Mouse (Mus musculus) neutrophil, adult 5-6 weeks (primary cell): ENCODE results near the gene Tbcc. TPM values are rescaled to one million over a fixed set of nuclear protein-coding genes. Genes with fewer than 3 reads are reported as not detected.

Experiments
- ATAC-seq: fragments of 151-379, 151-347 bp; 2 replicates; pipeline ENCODE4 v1.8.0; 2017; ENCODE audit warnings: mild to moderate bottlenecking, moderate TSS enrichment; ENCODE audit not compliant: insufficient number of reproducible peaks, poor library complexity, low FRiP score, severe bottlenecking; ENCODE audit errors: extremely low read depth
- total RNA-seq: library from RNA; stranded (forward); fragments of 200-1000 nt; gene quantifications from 2 replicates; pipeline ENCODE4 v1.2.3, GENCODE M21; 2017

The Tbcc gene
- total RNA-seq, 1 experiment from 2014 or later, result 14.8 TPM

DNA sequence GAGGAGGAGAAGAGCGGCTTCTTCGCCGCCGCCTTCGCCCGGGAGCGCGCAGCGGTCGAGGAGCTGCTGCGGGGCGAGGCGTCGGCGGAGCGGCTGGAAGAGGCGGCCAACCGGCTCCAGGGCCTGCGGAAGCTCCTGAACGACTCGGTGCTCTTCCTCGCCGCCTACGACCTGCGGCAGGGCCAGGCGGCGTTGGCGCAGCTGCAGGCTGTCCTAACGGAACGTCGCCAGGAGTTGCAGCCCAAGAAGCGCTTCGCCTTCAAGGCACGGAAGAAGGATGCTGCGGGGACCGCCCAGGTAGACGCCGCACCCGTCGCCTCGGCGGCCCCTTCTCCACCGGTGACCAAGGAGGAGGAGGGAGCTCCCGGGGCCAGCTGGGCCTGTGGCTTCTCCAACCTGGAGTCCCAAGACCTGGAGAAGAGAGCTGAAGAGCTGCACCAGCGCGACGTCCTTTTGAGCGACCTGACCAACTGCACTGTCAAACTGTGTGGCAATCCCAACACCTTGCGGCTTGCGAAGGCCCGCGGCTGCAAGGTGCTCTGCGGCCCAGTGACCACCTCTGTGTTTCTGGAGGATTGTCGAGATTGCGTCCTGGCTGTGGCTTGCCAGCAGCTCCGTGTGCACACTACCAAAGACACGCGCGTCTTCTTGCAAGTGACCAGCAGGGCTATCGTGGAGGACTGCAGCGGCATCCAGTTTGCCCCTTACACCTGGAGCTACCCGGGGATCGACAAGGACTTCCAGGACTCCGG lies 535 bp downstream of the Tbcc start:
- no peak for ATAC-seq

- no peak for ATAC-seq
Observed at GRCm38 (mm10) chr17:46895426-46895825, 4.9 kb downstream of the Tbcc start.

DNA sequence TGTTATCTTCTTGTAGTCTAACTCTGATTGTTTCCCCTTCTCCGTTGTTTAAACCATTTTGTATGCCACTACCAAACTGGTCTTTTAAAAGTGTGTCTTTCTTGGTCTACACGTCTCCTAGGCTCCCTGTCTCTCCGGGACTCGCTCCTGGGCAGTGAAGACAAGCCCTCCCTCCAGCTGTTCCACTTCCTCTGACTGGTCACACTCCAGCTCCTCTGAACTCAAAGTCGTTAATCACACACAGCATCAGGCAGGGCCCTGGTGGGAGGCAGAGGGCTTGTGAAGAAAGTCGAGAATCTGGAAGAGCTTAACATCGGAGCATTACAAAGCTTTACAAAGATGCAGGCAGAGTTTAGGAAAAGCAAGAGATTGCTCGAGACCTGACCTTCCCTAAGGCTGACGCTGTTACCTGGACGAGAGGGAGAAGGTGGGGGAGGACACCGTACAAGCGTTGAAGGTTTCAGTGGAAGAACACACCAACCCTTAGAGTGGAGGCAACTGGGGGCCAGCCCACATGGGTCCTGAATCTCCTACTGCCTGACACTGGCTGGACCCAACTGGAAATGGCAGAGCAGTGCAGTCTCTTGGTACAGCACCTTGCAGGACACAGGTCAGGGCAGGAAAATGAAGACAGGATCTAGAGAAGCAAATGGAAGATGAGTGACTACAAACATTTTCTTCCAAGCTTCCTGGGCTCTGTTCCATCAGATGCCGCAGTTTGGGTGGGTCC lies 6.9 kb downstream of the Tbcc start:
- ATAC-seq, result no peak

GRCm38 (mm10) chr17:46900941-46901340 lies 10.5 kb downstream of the Tbcc start:
- ATAC-seq, result no peak

- peak; percentile 95 for ATAC-seq
Observed at GRCm38 (mm10) chr17:46903876-46904490, 13.5 kb downstream of the Tbcc start.

GRCm38 (mm10) chr17:46910186-46910585 lies 19.7 kb downstream of the Tbcc start, which contains the start of gene Prph2:
Gene Prph2 (plus strand): TSS chr17:46910459.
- no peak for ATAC-seq

DNA sequence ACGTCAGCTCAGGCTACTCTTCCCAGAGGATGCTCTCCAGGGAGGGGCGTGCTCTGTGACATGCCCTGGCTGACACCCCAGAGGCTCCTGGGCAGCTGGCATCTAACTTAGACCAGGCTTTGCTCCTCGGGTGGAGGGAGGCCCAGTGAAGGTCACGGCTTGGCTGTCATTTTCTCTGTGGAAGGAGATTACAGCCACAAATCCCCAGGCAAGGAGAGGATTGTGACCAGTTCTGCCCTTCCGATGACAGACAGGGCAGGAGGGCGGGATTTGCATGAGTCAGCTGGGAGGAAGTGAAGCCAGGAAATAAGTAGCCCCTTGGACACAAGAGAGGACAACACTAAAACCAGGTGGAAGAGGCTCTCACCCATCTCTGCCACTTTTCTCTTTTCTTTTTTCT lies 21.8 kb downstream of the Tbcc start:
- no peak for ATAC-seq

DNA sequence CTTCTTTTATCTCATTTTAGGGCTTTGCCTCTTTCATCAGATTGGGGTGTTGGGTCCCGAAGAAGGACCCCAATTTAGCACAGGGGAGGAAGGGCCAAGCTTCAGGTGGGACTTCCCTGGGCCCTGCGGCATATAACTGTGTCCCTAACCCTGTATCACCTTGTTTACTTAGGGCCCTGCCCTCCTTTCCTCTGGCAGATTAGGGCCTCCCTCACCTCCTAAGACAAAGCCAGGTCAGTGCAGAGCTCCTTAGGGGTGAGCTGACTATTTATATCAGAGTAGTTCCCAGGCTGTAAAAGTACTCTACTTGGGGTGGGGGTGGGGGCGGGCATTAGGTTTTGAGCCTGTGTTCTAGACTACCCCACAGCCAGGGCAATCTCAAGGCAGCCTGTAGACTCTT lies 24.6 kb downstream of the Tbcc start:
- no peak for ATAC-seq

- no peak for ATAC-seq
Observed at GRCm38 (mm10) chr17:46918951-46919350, 28.5 kb downstream of the Tbcc start.

DNA sequence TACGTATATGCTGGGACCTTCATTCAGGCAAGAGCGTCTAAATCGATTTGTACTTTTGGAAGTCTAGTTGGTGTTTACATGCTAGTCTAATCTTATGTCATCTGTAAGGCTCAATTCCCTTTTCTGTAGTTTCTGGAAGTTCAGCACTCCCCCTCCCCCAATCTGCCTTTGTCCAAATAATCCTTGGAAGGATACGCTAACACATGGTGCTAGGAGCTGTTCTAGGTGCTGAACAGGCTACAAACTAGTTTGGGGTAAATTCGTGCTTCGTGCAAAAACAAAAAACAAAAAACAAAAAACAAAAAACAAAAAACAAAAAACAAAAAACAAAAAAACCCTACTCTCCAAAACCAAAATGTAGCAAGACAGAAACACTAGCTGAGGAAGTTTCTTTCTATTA lies 30.4 kb downstream of the Tbcc start:
- no peak for ATAC-seq

- ATAC-seq, result no peak
Observed at GRCm38 (mm10) chr17:46926192-46926591, 35.7 kb downstream of the Tbcc start.

GRCm38 (mm10) chr17:46926941-46927340 lies 36.5 kb downstream of the Tbcc start:
- no peak for ATAC-seq

DNA sequence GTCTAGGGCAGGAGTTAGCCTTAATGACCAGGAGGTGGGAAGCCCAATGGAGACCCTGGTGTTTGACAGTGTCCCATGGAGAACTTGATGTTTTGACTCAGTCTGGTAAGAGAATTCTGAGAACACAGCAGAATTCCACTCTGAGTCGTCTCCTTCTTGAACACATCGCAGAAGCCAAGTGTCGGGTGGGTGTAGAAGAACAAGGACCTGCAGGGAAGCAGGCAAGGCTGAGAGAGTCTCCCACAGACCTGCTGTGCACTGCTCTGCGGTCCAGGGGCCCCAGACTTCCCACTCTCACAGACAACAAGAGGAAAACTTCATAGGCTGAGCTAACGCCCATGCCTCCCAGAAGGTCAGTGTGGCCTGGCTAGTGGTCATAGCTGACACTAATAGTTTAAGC lies 37.3 kb downstream of the Tbcc start:
- ATAC-seq, result no peak

- ATAC-seq, result no peak
Observed at GRCm38 (mm10) chr17:46929277-46929676, 38.8 kb downstream of the Tbcc start.

- ATAC-seq, result no peak
Observed at GRCm38 (mm10) chr17:46929897-46930296, 39.4 kb downstream of the Tbcc start.

GRCm38 (mm10) chr17:46932961-46933360 lies 42.5 kb downstream of the Tbcc start:
- ATAC-seq, result no peak

- no peak for ATAC-seq
Observed at GRCm38 (mm10) chr17:46933557-46934348, 43.3 kb downstream of the Tbcc start.

DNA sequence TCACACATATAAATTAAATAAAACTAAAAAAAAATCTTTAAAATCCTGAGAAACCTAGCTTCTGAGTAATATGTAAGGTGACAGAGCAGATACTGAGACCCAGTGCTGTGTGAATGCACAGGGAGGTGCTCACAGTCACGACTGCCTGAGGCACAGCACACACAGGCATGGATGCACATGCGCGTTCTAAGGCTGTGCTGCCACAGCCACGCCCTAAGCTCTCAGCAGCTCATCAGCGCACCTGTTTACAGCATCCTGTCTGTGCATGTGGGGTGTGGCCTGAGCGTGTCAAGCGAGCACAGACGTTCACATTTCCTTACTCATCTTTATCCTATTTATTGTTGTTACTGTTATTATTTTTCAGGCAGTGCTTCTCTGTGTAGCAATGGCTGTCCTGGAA lies 50.0 kb downstream of the Tbcc start:
- no peak for ATAC-seq
